Mouse (Mus musculus) urinary bladder, postnatal 36 days (tissue): ENCODE data around the gene Gm21972.

Source experiments
- DNase-seq, 2 experiments: peaks; one replicate each; pipeline ENCODE4 v3.0.0; 2022; ENCODE audit warnings: low spot score in 2 of 2, mixed read lengths in 1 of 2

Gm21972 gene

GRCm38 (mm10) chr1:86161061-86161460, 27.6 kb downstream of the Gm21972 start:
- no peak for DNase-seq

DNA sequence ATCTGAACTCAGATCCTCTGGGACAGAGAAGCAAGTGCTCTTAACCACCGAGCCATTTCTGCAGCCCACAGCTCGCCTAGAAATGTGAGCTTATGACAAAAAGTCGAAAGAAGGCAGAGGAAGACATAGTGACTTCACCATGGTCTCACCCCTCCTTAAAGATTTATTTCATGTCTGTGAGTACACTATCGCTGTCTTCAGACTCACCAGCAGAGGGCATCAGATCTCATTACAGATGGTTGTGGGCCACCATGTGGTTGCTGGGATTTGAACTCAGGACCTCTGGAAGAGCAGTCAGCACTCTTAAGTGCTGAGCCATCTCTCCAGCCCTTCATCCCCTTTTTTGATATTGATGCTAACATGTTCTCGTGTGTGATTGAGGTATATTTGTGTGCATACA, 41.2 kb downstream of the Gm21972 start:
- no peak for DNase-seq

- no peak for DNase-seq
These were observed 42.6 kb downstream of the Gm21972 start for GRCm38 (mm10) chr1:86176066-86176465.

- peak; percentile 72 to 75 for DNase-seq
These were observed 45.2 kb downstream of the Gm21972 start for GRCm38 (mm10) chr1:86178462-86179253.

GRCm38 (mm10) chr1:86182004-86182709, 48.7 kb downstream of the Gm21972 start:
- DNase-seq, result no peak

DNA sequence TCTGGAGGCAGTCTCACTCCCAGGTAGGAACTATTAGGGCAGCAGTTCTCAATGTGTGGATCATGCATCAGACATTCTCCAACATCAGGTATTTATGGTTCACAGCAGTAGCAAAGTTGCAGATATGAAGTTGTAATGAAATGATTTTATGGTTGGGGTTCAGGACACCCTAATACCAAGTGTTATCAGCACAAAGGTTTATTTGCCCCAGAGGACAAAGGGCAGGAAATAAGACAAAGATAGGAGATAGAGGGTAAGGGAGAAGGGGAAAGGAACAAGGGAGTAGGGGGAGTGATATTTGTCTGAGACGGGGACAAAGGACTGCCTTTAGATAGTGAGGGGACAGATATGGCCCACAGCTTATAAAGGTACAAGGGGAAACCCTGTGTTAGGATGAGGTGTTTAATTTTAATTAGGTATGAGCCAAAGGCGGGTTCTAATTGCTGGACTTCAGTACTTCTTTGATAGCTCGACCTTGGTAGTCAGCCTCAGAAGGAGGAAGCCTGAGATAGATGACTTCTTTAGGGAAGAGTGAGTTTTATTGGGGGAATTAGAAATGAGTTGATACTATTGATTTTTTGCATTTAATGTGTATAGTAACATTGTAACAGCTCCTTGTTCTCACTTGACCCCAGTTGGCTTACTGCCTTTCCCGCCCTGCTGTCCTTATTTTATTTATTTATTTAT, 50.3 kb downstream of the Gm21972 start:
- DNase-seq, result no peak

DNA sequence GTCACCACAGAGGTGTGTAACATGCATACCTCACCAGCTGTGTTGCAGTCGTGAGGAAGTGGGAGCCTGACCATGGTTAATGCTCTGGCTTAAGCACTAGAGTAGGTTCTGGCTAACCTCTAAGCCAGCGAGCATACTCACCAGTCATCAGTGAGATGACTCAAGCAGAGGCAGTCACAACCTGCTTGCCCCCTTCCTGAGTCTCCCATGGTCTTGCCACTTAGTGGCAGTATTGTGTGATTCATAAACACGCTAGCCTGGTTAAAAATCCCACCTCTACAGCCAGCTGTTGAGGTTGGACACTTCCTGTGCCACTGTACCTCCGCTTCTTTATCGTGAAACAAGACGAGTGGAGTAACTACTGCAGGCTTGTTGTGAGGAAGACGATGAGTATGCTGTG, 53.3 kb downstream of the Gm21972 start:
- no peak for DNase-seq

GRCm38 (mm10) chr1:86187856-86188255, 54.4 kb downstream of the Gm21972 start:
- DNase-seq, result no peak

GRCm38 (mm10) chr1:86188271-86188670, 54.8 kb downstream of the Gm21972 start:
- DNase-seq, result no peak

- no peak for DNase-seq
These were observed 55.7 kb downstream of the Gm21972 start for GRCm38 (mm10) chr1:86189034-86189702.

- DNase-seq, result no peak
These were observed 57.4 kb downstream of the Gm21972 start for GRCm38 (mm10) chr1:86190843-86191242.

GRCm38 (mm10) chr1:86194044-86194443, 60.6 kb downstream of the Gm21972 start:
- no peak for DNase-seq

- DNase-seq, result no peak
These were observed 64.8 kb downstream of the Gm21972 start for GRCm38 (mm10) chr1:86198276-86198675.

GRCm38 (mm10) chr1:86199026-86199425, 65.6 kb downstream of the Gm21972 start:
- DNase-seq, result no peak

- no peak for DNase-seq
These were observed 67.9 kb downstream of the Gm21972 start for GRCm38 (mm10) chr1:86201312-86201711.

- DNase-seq, result no peak
These were observed 69.3 kb downstream of the Gm21972 start for GRCm38 (mm10) chr1:86202617-86203219.

GRCm38 (mm10) chr1:86210676-86211075, 77.2 kb downstream of the Gm21972 start:
- DNase-seq, result no peak

- DNase-seq, result no peak
These were observed 78.1 kb downstream of the Gm21972 start for GRCm38 (mm10) chr1:86211498-86211897.
